Mouse (Mus musculus) kidney, postnatal 4 days (tissue): ENCODE results near the gene Ftsj1.

ENCODE experiments used
- DNase-seq, 2 experiments: peaks; one replicate each; pipeline ENCODE4 v3.0.0; 2021; ENCODE audit warnings: mixed read lengths in 2 of 2

The Ftsj1 gene

DNA sequence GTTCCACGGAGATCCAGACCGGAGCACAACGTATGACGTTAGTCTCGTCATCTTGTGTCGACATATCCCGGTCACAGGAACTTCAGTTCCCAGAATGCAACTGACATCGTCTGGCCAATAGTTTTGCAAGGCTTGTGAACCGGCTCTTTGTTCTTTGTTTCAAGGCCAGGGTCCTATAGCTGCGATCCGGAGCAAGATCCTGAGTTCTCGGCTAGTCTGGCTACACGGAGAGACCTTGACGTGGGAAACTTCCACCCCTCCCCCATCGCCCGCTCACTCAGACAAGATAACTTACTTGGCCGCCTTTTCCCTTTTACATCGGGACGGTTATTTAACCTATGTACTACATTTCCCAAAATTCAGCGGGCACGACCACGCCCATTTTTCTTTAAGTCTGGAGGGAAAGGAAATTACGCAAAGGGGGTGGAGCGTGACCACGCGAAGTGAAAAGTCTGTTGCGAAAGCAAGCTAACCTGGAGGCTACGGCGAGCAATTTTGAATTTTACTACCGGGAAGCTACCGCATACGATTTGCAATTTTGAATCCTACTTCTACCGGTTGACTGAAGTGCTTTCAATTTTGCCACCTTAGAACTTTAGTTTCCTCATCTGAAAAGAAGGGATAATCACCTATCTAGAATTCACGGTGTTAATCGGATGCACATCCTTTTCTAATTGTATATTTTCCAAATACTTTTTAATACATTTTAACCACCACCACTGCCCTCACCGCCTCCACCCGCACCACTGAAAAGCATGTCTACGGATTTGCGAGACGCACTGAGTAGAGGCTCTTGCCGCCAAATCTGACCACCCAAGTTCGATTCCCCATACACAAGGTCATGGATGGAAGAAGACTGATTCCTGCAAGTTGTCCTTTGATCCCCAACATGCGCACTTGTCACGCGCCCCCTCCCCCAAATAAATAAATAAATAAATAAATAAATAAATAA lies at the start of gene Ftsj1:
Gene Ftsj1, minus strand, starts transcription at position 73 of the 952 bp plus-strand sequence.
- DNase-seq, result peak; percentile 82 to 88

DNA sequence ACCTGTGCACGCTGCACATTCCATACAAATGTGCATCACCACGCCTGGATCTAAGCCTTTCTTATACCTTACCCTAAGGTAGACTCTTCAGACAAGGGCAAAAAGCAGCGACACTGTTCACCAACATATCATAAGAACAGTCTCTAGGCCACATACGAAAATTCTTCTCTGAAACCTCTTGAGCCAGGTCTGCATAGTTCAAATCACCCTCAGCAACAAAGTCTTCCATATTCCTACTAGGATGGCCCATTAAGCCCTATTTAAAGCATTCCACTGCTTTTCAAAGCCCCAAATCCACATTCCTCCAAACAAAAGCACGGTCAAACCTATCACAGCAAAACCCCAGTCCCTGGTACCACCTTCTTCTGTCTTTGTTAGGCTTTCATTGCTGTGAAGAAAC lies 36.4 kb upstream of the Ftsj1 start:
- DNase-seq, result no peak

DNA sequence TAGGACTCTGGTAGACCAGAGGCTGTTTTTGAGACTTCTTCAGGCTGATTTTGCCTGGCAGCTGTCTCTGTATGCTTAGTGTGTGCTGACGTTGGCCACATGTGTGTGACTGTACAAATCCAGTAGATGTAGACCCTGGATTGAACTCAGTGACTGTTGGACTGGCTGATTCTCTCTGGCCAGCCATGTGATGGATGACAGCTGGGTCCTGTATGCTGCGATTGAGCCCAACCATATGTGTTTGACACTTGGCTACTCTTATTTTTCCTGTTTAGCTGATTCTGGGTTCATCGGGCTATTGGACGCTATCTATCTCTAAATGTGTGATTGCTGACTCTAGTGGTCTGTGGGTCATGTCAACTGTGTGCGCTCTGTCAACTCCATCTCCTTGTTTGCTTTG lies 21.9 kb upstream of the Ftsj1 start:
- DNase-seq, result peak; percentile 50 to 56

DNA sequence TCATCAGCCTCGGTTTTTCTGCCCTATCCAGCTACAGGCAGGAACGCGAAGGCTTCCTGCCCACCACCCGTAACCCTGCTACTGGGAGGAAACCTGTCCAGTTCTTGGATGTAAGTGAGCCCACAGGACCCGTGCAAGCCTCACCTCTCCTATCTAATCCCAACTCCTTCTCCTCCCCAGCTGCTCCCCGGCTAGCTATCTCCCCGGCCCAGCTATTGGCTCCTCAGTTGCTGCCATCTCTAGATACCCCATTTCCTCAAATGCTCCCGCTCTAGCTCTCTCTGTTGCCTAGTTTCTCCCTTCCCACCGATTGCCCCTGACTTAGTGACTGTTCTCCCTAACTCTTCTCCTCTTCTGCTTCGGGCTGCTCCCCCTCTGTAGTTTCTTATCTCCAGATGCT lies 19.8 kb upstream of the Ftsj1 start:
- DNase-seq, result no peak

DNA sequence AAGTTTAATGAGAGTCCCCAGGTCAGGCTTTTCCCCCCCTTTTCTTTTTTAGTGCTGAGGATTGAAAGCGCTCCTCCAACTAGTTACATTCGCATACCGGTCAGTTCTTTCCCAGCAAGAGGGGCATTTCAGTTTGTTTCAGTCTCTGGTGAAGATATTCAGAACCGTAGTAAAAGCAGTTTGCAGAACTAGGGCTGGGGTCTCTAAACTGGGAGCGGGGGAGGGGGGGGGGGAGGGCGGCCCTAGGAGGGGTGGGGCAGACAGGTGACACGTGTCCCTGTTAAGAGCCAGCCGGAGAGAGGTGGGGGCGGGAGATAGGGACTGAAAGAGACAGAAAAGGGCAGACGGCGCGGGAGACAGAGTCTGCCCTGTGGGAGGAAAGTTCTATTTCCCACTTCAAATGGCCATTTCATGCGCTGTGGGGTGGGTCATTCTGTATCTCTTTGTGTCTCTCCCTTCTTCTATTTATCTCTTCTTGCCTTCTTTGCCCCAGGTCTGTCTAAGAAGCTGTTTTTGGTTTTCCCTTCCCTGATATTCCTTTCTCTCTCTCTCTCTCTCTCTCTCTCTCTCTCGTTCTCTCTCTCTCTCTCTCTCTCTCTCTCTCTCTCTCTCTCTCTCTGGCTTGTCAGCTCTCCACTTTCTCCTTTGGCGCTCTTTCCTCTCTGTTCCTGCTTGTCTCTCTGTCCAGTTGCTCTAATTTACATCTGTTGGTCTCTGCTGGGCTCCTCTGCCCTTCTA lies 19.0 kb upstream of the Ftsj1 start, which contains the start of gene Slc38a5:
Gene Slc38a5, plus strand, starts transcription at position 51 of the 738 bp plus-strand sequence.
- DNase-seq, result no peak

DNA sequence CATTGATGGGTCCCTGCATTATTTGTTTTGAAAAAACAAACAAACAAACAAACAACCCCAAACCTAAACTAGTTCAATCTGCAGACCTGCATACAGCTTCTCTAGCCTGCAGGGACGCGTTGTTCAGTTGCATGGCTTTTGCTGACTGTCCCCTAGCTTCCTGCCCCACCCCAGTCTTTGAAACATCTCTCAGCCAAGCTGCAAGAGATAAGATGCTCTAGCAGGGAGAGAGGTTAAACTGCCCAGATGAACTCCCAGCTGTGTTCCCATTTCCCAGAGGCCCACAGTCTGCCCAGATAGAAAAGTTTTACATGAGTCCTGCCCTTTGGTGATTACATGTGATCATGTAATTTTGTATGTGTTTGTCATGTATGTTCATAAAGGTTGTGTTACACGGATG lies 12.0 kb upstream of the Ftsj1 start:
- DNase-seq, result no peak

DNA sequence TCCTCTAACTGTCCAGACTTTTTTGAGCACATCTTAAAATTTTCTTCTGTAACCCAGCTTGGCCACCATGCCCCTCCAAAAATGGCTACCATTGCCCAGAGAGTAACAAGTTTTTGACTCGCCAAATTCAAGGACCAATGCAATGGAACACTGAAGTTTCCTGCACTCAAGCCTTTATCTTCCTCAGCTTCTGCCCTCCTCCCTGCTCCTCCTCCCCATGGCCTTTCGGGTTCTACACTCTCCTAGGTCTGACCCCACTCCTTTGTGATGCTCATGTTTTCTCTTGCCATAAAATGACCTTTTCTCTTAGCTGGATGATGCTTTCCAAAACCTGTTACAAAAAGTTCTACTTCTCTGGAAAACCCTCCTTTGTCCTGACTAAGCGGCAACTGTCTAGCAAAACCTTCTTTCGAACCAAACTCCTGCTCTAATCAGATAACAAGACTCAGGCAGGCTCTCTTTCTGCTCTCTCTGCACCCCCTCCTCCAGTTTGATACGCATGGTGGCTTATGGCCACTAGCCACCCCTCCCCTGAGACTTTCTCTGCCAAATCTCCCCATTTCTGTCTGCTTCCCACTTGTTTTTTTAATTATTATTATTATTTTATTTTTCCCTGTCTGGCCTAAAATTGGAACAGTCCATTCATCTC lies 11.1 kb upstream of the Ftsj1 start:
- no peak for DNase-seq

DNA sequence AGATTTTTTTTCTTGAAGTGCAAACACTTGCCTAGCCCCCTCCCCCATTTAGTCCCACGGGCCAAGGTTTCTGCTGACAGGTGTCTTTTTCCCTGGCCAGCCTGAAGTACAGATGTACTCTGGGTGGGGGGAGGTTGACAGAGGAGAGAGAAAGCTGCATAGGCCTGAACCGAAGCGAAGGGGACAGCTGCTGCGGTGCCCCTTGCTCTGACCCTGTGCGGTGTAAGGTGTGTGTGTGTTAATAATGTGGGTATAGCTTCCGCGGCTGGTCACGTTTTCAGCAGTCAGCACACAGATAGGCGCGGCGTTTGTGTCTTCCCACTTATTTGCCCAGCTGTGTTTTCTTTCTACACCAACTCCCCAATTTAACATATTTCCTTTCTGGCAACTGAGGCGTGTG lies 7.3 kb upstream of the Ftsj1 start:
- DNase-seq, result no peak

DNA sequence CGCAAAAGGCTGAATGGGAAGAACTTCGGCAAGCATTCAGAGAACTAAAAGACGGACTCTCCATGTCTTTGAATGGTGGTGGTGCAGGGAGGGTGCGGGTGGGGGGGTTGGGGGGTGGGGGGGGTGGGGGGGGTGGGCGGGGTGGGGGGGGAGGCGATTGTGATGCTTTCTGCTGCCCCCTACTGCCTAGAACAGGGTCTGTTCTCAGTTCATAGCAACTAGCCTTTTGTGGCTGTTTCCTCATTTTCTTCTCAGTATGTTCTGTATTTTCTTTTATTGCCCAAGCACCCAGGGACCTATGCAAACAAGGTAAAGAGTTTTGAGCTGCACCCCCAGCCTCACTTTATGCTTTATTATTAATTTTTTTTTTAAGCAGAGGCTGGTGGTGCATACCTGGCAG lies 3.6 kb upstream of the Ftsj1 start:
- peak in 1 of 2 experiments; percentile 9 for DNase-seq

DNA sequence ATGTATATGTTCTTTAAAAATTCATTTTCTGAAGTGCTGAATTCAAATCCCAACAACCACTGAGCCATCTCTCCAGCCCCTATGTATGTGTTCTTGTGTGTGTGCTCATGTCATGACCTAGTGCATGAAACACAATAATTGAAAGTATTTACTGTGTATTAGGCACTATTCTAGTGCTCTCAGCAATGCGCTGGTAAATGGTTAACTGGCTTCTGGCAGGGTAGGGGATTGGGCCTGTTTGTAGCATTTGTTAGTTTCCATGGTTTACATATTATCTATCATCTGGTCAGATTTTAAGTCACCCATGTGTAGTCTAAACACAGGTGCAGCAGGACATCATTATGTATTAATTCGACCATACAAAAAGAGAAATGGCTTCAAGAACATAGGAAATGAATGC lies 1.5 kb upstream of the Ftsj1 start:
- DNase-seq, result no peak

DNA sequence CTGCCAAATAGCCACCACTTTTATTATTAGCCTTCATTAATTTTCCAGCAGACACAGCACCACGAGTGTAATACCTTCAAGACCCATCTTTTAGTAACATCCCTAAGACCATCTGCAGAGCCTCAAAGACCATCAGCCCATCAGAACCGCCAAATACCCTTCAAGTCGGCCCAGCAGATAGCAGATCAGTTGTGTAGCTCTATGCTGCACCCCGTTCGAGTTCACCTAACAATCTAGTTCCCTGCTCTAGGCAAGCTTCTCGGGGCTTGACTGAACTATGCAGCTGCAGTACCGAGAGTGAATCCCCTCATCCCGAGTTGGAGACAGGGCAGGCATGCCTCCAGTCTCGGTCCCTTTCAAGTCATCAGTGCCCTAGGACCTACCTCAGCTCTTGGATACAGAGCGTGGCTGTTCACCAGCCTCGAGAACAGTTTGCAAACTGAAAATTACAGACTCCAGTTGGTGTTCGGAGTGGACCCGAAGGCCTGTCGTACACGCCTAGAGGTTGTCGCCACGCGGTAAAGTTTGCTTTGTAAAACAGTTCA lies 345 bp downstream of the Ftsj1 start:
- DNase-seq, result no peak

DNA sequence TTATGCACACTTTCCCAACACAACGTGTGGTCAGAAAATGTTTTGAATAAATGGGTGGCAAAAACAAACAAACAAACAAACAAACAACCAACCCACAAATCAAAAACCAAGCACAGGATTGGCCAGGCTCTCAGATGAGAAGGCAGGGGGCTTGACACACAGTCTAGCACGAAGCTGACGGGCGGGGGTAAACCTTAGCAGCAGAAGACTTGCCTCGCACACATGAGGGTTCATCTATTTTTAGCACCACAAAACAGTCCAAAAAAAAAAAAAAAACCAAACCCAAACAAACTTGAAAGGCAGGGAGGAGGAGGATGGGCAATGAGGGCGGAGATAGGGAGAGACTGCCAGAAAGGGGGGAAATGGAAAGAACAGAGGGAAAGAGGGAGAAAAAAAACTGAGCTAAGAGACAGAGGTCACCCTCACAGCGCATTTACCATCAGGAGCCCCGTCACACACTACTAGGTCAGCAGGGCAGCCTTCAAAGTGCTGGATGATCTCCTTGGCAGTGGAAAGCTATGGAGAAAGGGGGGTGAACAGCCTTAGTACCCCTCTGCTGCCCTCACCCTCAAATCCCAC lies 3.6 kb downstream of the Ftsj1 start:
- no peak for DNase-seq

DNA sequence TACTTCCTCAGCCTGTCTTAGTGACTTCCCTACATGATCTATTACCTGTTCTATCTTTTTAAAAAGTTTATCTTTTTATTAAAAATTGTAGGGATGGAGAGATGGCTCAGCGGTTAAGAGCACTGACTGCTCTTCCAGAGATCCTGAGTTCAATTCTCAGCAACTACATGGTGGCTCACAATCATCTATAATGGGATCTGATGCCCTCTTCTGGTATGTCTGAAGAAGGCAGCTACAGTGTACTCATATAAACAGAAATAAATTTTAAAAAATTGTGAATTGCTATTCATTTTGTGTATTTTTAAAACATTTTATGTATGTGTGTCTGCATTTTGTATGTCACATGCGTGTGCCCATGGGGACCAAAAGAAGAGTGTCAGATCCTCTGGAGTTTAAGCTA lies 4.5 kb downstream of the Ftsj1 start:
- no peak for DNase-seq

DNA sequence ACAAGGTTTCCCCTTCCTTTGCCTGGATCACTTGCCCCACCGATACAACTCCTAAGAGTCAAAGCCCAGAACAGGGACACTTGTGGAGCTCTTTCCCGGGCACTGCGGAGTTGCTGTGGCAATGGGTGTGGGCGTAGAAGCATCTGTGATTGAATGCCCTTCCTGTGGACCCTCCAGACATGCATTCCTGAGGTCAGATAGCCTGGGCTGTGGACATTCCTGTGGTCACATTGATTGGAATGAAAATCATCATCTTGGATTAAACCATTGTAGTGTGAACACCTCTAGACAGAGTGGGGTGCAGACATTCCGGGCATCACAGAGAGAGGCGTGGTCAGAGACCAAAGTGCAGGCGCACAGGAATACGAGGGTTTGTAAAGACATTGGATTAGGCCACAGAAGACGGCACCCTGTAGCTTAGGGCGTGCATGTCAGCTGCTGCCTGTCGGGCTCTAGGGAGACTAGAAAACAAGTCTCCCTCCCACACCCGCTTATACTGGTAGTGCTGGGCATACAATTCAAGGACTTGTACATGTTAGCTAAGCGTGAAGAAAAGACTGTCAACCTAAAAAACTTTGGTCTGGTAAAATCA lies 13.3 kb downstream of the Ftsj1 start:
- no peak for DNase-seq

DNA sequence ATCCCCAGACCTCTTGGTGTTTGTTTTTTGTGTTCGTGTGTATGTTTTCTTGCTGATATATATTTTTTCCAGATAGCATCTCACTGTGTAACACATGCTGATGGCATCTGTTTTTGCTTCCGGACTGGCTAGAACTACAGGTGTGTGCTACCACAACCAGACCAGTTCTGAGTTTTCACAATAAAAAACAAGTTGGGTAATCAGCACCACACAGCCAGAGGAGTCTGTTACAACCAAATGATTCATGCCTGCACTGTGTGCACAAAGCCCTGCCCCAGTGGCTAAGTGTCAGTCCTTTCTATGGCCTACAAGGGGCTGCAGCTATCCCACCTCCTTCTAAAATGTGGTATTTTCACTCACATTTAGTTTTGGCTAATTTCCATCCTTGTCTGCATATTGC lies 15.5 kb downstream of the Ftsj1 start:
- DNase-seq, result no peak

DNA sequence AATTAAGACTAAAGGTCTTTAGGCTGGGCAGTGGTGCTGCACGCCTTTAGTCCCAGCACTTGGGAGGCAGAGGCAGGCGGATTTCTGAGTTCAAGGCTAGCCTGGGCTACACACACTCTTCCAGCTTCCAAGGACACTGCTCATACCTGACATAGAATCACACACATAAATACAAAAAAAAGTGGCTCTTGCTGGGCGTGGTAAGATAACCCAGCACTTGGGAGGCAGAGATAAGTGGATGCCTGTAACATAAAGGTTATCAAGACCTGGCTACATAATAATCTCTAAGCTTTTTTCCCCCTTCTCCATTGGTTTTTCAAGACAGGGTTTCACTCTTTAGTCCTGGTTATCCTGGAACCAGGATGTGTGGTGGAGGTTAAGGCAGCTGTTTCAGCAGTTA lies 18.6 kb downstream of the Ftsj1 start:
- no peak for DNase-seq

DNA sequence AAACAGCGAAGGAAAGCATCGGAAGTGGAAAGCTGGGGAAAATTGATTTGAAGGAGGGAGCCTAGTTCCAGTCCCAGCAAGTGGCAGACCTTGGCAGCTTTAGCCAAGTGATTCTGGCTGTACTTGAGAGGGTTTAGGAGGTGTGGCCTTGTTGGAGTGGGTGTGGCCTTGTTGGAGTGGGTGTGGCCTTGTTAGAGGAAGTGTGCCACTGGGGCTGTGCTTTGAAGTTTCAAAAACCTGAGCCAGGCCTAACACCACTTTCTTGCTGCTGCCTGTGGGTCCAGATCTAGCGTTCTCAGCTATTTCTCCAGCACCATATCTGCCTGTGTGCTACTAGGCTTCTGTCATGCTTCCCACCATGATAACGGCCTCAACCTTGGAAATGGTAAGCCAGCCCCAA lies 21.9 kb downstream of the Ftsj1 start:
- DNase-seq, result no peak

DNA sequence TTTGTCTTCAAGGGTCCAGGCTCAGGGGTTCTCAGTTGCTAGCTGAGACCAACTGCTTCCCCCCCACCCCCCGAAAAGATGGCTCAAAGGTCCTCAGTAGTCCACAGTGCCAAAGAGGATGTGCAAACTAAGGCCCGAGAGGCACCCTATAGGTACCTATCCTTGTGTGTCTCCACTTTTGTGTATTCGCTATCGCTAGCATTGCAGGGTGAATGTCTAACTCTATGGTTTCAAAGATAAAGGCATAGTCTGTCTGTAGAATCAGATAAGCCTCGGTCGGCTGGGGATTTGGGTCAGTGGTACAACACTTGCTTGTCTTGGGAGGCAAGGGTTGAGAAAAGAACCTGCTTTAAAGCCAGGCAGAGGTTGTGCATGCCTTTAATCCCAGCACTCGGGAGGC lies 28.7 kb downstream of the Ftsj1 start:
- no peak for DNase-seq

DNA sequence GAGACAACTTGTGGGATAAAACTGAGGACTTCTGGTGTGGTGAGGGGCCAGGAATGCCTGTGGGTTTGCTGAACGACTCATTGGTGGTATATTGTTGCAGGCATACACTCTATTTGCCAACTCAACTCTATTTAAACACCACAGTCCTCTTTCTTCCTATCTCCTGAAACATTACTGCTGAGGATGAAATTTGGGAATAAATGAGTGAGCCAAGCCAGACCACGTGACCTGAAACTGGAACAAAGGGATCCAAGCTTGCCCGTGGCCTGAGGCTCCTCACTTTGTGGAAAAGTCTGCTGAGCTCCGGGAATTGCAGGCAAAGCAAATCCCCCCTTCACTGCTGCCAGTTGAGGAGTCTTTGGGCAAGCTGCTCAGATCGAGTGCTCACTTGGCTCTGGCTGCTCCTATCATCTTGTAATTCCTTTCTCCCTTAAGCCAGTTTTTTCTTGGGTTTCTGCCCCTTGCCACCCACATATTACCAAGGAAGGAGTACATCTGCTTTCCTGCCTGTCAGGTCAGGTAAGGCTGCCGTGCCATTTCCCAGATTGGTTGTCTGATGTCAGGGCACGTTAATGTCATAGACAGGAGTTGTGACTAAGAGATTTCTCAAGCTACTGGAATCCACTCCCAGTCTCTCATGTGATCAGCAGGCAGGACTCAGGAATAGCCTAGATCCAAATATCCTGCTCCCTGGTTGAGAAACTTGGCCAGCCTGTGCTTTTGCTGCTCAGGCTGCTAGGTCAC lies 29.4 kb downstream of the Ftsj1 start:
- no peak for DNase-seq

DNA sequence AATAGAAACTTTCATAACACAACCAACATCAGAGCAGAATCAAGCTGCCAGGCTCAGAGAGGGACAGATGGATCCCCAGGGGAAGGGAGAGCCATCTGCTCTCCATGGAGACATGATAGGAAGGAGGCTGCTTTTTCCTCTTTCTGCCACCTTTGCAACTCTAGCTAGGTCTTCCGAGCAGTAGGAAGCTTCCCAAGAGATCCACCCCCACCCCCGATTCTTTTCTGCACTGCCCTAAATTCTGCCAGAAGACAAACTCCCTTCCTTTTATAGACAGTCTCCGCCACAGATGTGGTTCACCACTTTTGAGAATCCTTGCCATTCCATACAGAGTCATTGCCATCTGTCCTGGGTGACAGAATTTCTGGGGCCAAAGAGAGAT lies 29.9 kb downstream of the Ftsj1 start:
- DNase-seq, result no peak

DNA sequence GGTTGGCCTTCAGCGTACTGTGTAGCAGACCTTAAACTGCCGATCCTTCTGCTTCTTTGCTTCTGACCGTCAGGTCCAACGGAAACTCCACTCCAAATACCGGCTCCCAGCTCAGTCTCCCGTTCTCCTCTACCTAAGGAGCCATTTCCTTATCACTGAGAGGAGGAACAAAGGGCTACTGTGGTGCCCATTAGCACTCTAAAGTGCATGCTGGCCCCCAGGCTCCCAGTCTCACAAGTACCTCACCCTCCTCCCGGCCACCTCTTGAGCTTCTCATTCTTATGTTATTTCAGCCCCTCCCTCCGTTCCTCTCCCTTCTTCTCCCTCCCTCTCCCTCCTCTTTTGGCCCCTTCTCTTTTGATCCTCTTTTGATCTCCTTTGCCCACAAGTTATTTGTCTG lies 32.6 kb downstream of the Ftsj1 start:
- DNase-seq, result no peak

DNA sequence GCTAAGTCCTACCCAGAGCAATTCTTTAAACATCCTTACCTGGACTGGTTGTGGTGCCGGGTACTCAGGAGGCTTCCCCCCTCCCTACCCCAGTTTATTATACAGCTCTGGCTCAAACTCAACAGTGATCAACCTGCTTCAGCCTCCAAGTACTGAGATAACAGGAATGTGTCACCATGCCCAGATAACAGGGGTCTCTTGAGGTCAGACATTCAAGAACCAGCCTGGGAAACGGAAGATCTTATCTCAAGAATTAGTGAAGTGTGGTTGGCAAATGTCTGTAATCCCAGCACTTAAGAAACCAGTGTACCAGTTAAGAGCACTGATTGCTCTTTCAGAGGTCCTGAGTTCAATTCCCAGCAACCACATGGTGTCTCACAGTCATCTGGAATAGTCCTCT lies 34.1 kb downstream of the Ftsj1 start:
- no peak for DNase-seq
